Mouse (Mus musculus) lung, embryonic 16.5 days (tissue): ENCODE results near the gene Rnf7. TPM values are rescaled to one million over a fixed set of nuclear protein-coding genes. Genes with fewer than 3 reads are reported as not detected.
A peak's percentile ranks its signal among the peaks of the same experiment; 100 is the strongest.

ENCODE experiments used
- ATAC-seq: fragments of 200-750 bp; cut with Nextera tagmentation; 2 replicates; pipeline ENCODE4 v1.8.0; 2017; ENCODE audit warnings: low read depth, mild to moderate bottlenecking, moderate library complexity
- H3K27ac ChIP-seq: fragments of 300-500 bp; sonication (generic); 2 replicates; pipeline ENCODE4 v1.5.1; 2014; ENCODE audit warnings: mild to moderate bottlenecking, control low read depth, low read length
- H3K27me3 ChIP-seq: fragments of 300-500 bp; sonication (generic); 2 replicates; pipeline ENCODE4 v1.6.1; 2014; ENCODE audit warnings: low read depth, low read length, mixed read lengths; ENCODE audit not compliant: control insufficient read depth, insufficient read depth
- H3K36me3 ChIP-seq: fragments of 300-500 bp; sonication (generic); 2 replicates; pipeline ENCODE4 v1.6.1; 2014; ENCODE audit warnings: low read length; ENCODE audit not compliant: control insufficient read depth, insufficient read depth
- H3K4me1 ChIP-seq: fragments of 300-500 bp; sonication (generic); replicated peaks from 2 replicates; pipeline ENCODE4 v1.6.1; 2014; ENCODE audit warnings: low read length, mixed read lengths; ENCODE audit not compliant: control insufficient read depth, insufficient read depth
- H3K4me2 ChIP-seq: fragments of 300-500 bp; sonication (generic); 2 replicates; pipeline ENCODE4 v1.6.1; 2014; ENCODE audit warnings: low read depth, low read length, control low read depth
- H3K4me3 ChIP-seq: fragments of 300-500 bp; sonication (generic); 2 replicates; pipeline ENCODE4 v1.5.1; 2014; ENCODE audit warnings: mild to moderate bottlenecking, low read length, control low read depth
- H3K9ac ChIP-seq: fragments of 300-500 bp; sonication (generic); 2 replicates; pipeline ENCODE4 v1.6.1; 2014; ENCODE audit warnings: low read length, control low read depth
- H3K9me3 ChIP-seq: fragments of 300-500 bp; sonication (generic); 2 replicates; pipeline ENCODE4 v1.6.1; 2016; ENCODE audit warnings: low read length; ENCODE audit not compliant: control insufficient read depth
- WGBS: fragments of 180-500 bp; shearing (Covaris S2); extraction: QIAGEN DNeasy Blood & Tissue Kit; methylation state at CpG from one replicate; pipeline ENCODE4 v1.1.7; 2014; 5-methylcytosine and 5-hydroxymethylcytosine counted together
- polyA plus RNA-seq: library from polyadenylated mRNA; unstranded; fragments of >200 nt; fragmentation: Nextera tagmentation; extraction: Ambion mirVana; gene quantifications from 2 replicates; pipeline ENCODE4 v1.2.1, GENCODE M21; 2015

The Rnf7 gene
- polyA plus RNA-seq, 1 experiment from 2014 or later, result 189 TPM

- WGBS, result 57% methylated on average over 3 of the region's 3 CpGs
- H3K4me1 ChIP-seq, result peaks cover 12% of the 10 kb centered on the region
- H3K27me3 ChIP-seq, result no peaks in the 10 kb centered on the region
- no peak for ATAC-seq
- no peak overlapping the region for H3K27ac ChIP-seq
- H3K36me3 ChIP-seq, result no peaks in the 10 kb centered on the region
- H3K4me3 ChIP-seq, result no peak overlapping the region
- no peak overlapping the region for H3K4me2 ChIP-seq
- H3K9ac ChIP-seq, result no peak overlapping the region
- H3K9me3 ChIP-seq, result peaks cover 5% of the 10 kb centered on the region; the same call in 1 of the 2 replicates
Observed at GRCm38 (mm10) chr9:96432575-96432974, 45.9 kb downstream of the Rnf7 start.

DNA sequence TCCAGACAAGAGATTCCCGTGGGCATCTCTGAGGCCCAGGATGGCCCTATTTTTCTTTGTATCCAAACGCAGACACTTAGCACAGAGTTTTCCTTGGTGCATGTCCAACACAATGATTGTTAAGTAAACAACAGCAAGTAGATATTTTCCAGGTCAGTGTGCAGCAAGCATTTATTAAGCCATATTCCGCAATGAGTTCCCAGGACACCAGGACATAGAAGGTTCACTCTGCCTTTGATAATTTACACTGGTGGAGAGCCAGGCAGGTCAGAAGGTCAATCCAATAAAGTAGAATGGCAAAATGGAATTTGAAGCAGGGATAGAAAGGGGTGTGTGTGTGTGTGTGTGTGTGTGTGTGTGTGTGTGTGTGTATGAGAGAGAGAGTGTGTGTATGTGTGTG lies 47.4 kb downstream of the Rnf7 start:
- Histone ChIP-seq H3K4me1 (peaks cover 4% of the 10 kb centered on the region), H3K9me3 (peaks cover 5% of the 10 kb centered on the region; the same call in 1 of the 2 replicates), H3K27ac (no peak overlapping the region), H3K9ac (no peak overlapping the region), H3K4me2 (no peak overlapping the region), H3K4me3 (no peak overlapping the region), H3K36me3 (no peaks in the 10 kb centered on the region), H3K27me3 (no peaks in the 10 kb centered on the region)
- ATAC-seq, result no peak
- WGBS, result 38% methylated on average over 3 of the region's 3 CpGs

DNA sequence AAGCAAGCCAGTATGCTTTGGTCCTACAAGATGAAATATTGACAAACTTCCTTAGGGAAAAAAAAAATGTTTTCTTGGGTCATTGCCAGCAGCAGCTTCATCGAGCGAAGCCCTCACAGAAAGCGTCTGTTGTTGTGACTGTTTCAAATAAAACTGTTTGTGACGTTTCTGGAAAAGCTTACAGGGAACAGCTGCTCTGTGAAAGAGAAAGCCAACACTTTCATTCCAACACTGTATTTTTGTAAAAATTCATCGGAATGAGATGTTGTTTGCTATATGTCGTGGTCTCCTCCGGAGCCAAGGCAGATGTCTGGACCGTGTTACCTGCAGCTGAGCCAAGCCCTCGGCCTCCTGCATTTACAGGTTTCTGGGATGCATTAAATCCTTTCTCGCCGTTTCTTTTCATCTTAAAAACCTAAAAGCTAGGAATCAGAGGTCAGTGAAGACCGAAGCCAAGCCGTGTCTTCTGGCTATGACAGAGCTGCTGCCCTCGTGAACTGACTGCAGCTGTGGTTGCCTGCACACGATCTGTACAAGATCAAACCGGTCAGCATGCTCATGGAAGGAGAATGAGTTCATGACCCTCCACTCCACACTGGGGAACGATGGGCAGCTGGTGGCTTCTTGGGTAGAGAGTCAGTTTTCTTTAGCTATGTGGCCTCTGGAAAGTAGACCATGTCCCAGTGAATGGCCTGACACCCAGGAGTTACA lies 50.0 kb downstream of the Rnf7 start:
- Histone ChIP-seq H3K4me1 (peaks cover 4% of the 10 kb centered on the region; the same call in 1 of the 2 replicates), H3K9me3 (peaks cover 5% of the 10 kb centered on the region; the same call in 1 of the 2 replicates), H3K4me3 (peak overlapping the region; percentile 16; the same call in 1 of the 2 replicates), H3K4me2 (no peak overlapping the region; the same call in 1 of the 2 replicates), H3K27me3 (no peaks in the 10 kb centered on the region), H3K27ac (peak overlapping the region; percentile 76), H3K9ac (no peak overlapping the region), H3K36me3 (no peaks in the 10 kb centered on the region)
- ATAC-seq, result peak; percentile 80
- WGBS, result 55% methylated on average over 17 of the region's 17 CpGs

GRCm38 (mm10) chr9:96424027-96424426 lies 54.4 kb downstream of the Rnf7 start:
- ATAC-seq, result no peak
- H3K9ac ChIP-seq, result no peak overlapping the region
- no peaks in the 10 kb centered on the region for H3K27me3 ChIP-seq
- H3K9me3 ChIP-seq, result peaks cover 5% of the 10 kb centered on the region; the same call in 1 of the 2 replicates
- H3K27ac ChIP-seq, result no peak overlapping the region
- WGBS, result 44% methylated on average over 8 of the region's 8 CpGs
- no peak overlapping the region for H3K4me2 ChIP-seq
- H3K4me1 ChIP-seq, result no peaks in the 10 kb centered on the region
- no peak overlapping the region for H3K4me3 ChIP-seq
- H3K36me3 ChIP-seq, result no peaks in the 10 kb centered on the region

Other genes with a start within 250 kb of the Rnf7 start
- 177 and 188 TPM in 2 replicates for gene Atp1b3, start 114.2 kb downstream of the Rnf7 start, polyA plus RNA-seq
- gene Gm28729, start 46.6 kb upstream of the Rnf7 start, polyA plus RNA-seq, result 1.7 and 2.0 TPM in 2 replicates
- 15.3 and 18.9 TPM in 2 replicates for gene Rasa2, start 152.9 kb upstream of the Rnf7 start, polyA plus RNA-seq